Mouse (Mus musculus) kidney, adult 8-10 months (tissue): ENCODE data around the gene Abcc10.

ENCODE experiments used
- DNase-seq, 2 experiments: peaks; one replicate each; pipeline ENCODE4 v3.0.0; 2022

Abcc10 gene

GRCm38 (mm10) chr17:46255147-46255546 is 73.0 kb downstream of the Abcc10 start:
- no peak for DNase-seq

- no peak for DNase-seq
Observed at GRCm38 (mm10) chr17:46254106-46254505, 74.0 kb downstream of the Abcc10 start.

- peak; percentile 85 to 92 for DNase-seq
Observed at GRCm38 (mm10) chr17:46253452-46254084, 74.6 kb downstream of the Abcc10 start, which contains the start of gene Lrrc73. Gene Lrrc73 (plus strand): TSS chr17:46253531.
